Mouse (Mus musculus): ENCODE data around the gene Copz1. TPM values are rescaled to one million over a fixed set of nuclear protein-coding genes. Genes with fewer than 3 reads are reported as not detected.

Gene Copz1
- 158 and 159 TPM in 2 replicates for polyA plus RNA-seq (2012; rRNA removed; ENCODE audit: low replicate concordance)

DNA sequence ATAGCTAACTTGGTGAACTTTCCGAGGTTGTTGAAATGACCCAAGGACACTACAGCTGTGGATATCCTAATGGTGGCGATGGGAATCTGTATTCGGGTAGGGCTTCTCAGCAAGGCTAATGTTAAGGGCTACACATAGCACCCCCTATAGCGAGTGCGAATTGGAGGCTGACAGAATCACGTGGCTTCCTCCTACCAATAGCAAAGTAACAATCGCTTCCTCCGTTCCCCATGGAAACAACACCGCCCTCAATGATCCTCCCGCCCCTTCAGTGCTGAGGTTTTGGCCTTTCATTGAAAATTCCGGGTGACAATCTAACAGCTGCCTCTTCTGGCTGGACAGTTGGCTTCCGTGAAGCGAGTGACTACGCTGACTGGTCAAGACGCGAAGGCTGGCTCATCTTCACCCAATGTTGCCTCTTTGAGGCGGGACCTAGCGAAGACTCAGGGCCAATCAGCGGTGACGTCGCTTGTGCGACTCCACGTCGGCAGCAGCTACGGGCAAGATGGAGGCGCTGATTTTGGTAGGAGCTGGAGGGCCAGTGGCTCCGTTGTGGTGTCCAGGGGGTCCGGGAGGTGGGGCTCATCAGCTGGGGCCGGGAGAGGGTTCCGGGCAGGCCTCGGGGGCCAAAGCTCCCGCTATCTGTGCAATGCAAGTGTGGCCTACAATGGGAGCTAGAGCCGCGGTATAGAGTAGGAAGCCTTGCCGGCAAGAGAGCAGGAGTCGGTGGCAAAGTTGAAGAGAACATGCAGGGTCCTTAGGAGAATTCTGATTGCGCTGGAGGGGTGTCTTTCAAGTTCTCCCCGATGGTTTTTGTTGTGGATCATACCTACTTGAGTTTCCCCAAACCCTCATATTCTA is at the start of gene Copz1:
Gene Copz1 (plus strand): TSS at position 296 of the 861 bp plus-strand sequence.

DNA sequence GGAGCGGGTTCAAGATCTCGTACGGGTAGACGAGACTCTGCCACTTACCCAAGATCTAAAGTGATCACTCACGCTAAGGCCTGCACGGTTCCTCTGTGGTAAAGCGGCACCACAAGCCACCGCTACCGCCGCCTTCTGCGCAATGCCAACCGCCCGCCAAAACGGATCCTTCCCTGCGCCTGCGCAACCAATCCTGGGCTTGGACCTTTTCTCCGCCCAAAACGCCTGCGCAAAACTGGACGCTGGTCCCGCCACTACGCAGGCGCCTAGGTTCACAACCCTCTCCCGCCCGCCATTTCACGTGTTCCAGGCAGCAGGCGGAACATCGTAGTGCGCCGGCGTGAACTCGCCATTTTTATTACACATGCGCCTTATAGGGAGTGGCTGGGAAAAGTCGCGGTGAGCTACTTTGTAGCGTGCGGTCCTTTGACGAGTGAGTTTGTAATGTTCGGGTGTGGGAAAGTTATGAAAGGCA is 32.8 kb upstream of the Copz1 start, which contains the start of gene Cbx5:
Gene Cbx5 (minus strand): TSS at position 132 of the 475 bp plus-strand sequence.

DNA sequence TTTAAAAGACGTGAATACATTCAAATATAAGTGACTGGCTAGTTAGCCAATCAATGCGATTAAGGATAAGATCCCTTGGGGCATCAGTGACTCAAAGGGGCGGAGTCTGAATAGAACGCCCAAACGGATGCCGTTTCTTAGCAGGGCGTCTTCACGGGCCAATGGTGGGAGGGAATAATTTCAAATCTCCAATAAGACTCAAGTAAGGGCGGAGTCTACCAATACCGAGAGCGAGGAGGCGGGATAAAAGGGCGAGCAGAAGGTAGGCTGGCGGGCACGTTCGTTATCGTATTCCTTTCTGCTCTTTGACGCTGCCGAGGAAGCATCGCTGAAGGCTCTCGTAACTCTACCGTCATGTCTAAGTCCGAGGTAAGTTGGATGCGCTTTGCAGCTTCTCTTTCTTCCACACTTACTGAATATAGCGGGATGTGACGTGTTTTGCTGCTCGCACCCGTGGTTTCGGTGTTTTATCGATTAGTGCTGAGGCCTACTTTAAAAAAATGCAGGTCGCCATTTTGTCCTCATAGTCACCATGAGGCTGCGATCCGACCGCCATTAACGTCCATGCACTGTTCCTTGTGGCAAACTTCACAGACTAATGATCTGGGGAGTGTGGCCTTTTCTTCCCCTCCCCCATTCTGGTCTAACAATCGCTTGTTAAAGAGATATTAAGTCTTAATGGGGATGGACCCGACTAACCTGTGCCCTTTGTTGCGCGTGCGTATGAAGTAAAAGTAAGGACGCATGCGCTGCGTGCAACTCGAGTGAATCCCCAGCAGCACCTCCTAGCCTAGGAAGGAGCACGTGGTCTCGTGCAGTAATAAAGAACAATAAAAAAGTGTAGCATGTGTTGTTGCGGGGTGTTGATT is 32.1 kb upstream of the Copz1 start, which contains the start of gene Hnrnpa1:
Gene Hnrnpa1 (plus strand): TSS at position 273 of the 869 bp plus-strand sequence.

DNA sequence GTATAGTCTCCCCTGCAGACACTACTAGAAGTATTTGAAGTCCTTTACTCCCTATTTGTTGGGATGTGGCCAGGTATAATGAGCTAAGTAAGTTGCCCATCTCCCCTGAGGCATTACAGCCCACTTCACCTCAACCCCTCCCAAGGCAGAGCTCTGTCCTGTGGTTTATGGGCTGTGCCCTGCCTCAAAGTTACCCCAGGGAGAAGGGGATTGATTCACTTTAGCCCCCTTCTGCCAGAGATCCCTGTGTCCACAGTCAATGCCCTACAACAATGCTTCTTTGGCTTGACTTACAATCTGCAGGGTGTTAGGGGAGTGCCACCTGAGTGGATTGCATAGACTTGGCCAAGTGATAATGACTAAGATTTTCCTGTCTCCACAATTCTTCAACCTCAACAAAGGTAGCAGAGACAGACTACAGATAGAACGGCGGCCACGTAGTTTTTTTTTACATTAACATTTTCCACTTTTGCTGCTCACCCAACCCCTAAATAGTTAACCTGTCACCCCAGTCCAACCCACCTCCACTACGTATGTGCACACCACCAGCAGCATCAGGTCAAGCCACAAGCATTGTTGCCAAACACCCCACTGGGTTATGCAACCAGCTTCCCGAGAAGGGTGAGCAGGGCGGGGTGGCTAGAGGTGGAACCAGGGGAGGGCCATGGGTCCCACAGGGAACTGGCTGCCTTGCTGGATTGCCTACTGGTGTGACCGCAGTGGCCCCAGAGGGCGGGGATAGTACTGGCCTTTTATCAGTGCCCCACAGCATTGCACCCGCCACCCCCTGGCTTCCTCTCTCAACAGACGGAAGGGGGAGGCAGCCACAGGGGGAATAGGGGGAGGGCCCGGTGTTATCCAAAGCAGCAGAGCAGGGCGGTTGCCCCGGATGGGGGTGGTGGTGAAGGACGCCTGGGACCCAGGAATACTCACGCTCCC is 14.5 kb upstream of the Copz1 start, which contains the start of gene Nfe2:
Gene Nfe2 (minus strand): TSS at position 614 of the 939 bp plus-strand sequence.

DNA sequence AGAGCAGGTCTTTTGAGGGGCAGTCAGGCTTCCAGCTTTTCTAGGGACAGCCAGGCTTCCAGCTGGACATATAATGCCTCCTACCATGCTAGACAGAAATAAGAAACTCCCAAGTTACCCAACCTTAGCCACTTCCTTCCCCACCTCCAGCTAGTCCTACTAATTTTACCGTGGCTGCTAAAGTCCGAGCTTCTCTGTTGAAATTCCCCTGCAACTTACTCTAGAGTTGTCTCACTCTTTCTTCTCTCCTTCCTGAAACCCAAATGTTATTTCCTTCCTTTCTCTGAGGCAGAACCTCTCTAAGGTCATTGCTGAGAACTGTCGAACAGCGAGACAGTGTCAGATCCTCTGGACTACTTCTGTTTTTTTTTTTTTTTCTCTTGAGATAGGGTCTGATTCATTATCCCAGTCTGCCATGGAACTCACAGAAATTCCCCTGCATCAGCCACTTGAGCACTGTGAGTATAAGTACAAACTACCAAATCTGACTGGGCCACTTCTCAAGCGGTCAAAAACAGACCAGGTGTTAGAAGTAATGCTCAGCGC is 37.9 kb downstream of the Copz1 start, which contains the start of gene Gpr84:
Gene Gpr84 (minus strand): TSS at position 248 of the 546 bp plus-strand sequence.

DNA sequence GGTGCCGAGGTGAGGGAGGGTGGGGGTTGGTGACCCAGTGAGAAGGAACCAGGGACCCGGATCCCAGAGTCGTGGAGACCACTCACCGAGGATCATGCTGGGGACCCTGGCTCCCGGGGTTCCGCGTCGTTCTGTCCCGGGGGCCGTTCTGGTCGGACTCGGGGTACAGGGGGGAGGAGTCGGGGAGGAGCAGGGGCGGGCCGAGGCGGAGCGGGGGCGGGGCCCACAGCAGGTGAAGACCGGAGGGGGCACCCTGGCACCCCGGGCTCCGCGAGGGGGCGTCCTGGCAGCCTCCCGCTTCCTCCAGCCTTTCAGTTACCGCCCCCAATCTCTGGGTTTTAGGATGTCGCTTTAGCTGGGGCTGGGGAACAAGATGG is 67.4 kb downstream of the Copz1 start, which contains the start of gene Zfp385a:
Gene Zfp385a (minus strand): TSS at position 133 of the 377 bp plus-strand sequence.

Other genes with a start within 250 kb of the Copz1 start
- 18.0 and 24.1 TPM in 2 replicates for gene Smug1, start 105.6 kb upstream of the Copz1 start, polyA plus RNA-seq (2012; rRNA removed; ENCODE audit: low replicate concordance)
- gene Cbx5, start 32.9 kb upstream of the Copz1 start, polyA plus RNA-seq (2012; rRNA removed; ENCODE audit: low replicate concordance) = 15.4 and 25.8 TPM in 2 replicates
- gene Hnrnpa1, start 32.3 kb upstream of the Copz1 start, polyA plus RNA-seq (2012; rRNA removed; ENCODE audit: low replicate concordance) = 60.9 and 197 TPM in 2 replicates
- 1.7 and 5.1 TPM in 2 replicates for gene Nfe2, start 14.3 kb upstream of the Copz1 start, polyA plus RNA-seq (2012; rRNA removed; ENCODE audit: low replicate concordance)
- 0.19 and 0.41 TPM in 2 replicates for gene Gpr84, start 37.9 kb downstream of the Copz1 start, polyA plus RNA-seq (2012; rRNA removed; ENCODE audit: low replicate concordance)
- gene Zfp385a, start 67.4 kb downstream of the Copz1 start, polyA plus RNA-seq (2012; rRNA removed; ENCODE audit: low replicate concordance) = 28.2 and 49.1 TPM in 2 replicates
- 45.2 and 68.8 TPM in 2 replicates for gene Itga5, start 94.0 kb downstream of the Copz1 start, polyA plus RNA-seq (2012; rRNA removed; ENCODE audit: low replicate concordance)
- not detected in 2 replicates for gene Gtsf1, start 157.8 kb downstream of the Copz1 start, polyA plus RNA-seq (2012; rRNA removed; ENCODE audit: low replicate concordance)
- gene Gtsf2, start 175.8 kb downstream of the Copz1 start, polyA plus RNA-seq (2012; rRNA removed; ENCODE audit: low replicate concordance) = not detected in 2 replicates
- gene Nckap1l, start 181.1 kb downstream of the Copz1 start, polyA plus RNA-seq (2012; rRNA removed; ENCODE audit: low replicate concordance) = 10.8 and 21.5 TPM in 2 replicates
- gene Pde1b, start 230.3 kb downstream of the Copz1 start, polyA plus RNA-seq (2012; rRNA removed; ENCODE audit: low replicate concordance) = 8.1 and 12.7 TPM in 2 replicates